Mouse (Mus musculus) embryonic fibroblast, embryonic 13.5 days (primary cell): ENCODE measurements around the gene Lysmd1.

Experiments
- CTCF ChIP-seq: IDR thresholded peaks from 2 replicates; pipeline ENCODE4 v1.5.1; 2011; ENCODE audit warnings: mild to moderate bottlenecking, control low read depth, low read length, moderate library complexity, borderline replicate concordance; ENCODE audit not compliant: insufficient read depth
- POLR2A ChIP-seq: IDR thresholded peaks from 2 replicates; pipeline ENCODE4 v1.6.1; 2011; ENCODE audit warnings: low read depth, mild to moderate bottlenecking, control low read depth, low read length, moderate library complexity

DNA sequence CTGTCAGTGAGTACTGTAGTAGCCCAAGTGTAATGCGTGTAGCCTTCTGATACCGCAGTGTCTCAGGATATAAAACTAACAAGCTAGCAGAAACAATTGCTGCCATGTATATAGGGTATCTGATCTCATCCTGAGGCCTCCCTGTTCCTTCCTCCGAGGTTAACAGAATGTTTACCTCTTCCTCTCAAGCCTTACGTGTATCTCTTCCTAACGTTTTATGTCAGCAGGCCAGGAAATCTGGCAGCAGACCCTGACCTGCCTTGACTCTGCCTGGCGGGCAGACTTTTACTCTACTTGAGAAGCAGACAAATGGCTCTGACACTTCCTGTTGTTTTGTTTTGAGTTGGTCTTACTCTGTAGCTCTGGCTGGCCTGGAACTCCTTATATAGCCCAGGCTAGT, 12.3 kb upstream of the Lysmd1 start:
- TF ChIP-seq CTCF (no peak), POLR2A (no peak)
